Mouse (Mus musculus) cerebellum, adult 2 months (tissue): ENCODE measurements at regions not wholly inside any gene's neighbourhood (a gene's known extent, or its start where the extent isn't known, plus 50 kb on each side); places are given as distances from the start of the nearest gene placed in this dataset.

Experiments used
- CTCF ChIP-seq: fragments of 200-500 bp; IDR thresholded peaks from 2 replicates; pipeline ENCODE4 v1.5.1; 2011; ENCODE audit warnings: low read depth, mild to moderate bottlenecking, control low read depth, low read length, moderate library complexity, borderline replicate concordance; ENCODE audit not compliant: insufficient read depth
- POLR2A ChIP-seq: fragments of 200-500 bp; IDR thresholded peaks from 2 replicates; pipeline ENCODE4 v1.6.1; 2011; ENCODE audit warnings: low read length, control low read depth, borderline replicate concordance; ENCODE audit not compliant: insufficient read depth

- TF ChIP-seq POLR2A: no peak
- TF ChIP-seq CTCF: no peak
These were observed 57.5 kb downstream of the Aym1 start for GRCm38 (mm10) chr5:113414639-113415038.
